Mouse (Mus musculus): ENCODE results near the gene Tmem189. TPM values are rescaled to one million over a fixed set of nuclear protein-coding genes. Genes with fewer than 3 reads are reported as not detected.
"Not testable (repeated sequence)": the region's sequence is repeated elsewhere in the genome, so short reads cannot be mapped to it uniquely, and the experiment has no call there.

Gene Tmem189
- polyA plus RNA-seq, 1 experiment from 2014 or later, result 45.2 TPM

DNA sequence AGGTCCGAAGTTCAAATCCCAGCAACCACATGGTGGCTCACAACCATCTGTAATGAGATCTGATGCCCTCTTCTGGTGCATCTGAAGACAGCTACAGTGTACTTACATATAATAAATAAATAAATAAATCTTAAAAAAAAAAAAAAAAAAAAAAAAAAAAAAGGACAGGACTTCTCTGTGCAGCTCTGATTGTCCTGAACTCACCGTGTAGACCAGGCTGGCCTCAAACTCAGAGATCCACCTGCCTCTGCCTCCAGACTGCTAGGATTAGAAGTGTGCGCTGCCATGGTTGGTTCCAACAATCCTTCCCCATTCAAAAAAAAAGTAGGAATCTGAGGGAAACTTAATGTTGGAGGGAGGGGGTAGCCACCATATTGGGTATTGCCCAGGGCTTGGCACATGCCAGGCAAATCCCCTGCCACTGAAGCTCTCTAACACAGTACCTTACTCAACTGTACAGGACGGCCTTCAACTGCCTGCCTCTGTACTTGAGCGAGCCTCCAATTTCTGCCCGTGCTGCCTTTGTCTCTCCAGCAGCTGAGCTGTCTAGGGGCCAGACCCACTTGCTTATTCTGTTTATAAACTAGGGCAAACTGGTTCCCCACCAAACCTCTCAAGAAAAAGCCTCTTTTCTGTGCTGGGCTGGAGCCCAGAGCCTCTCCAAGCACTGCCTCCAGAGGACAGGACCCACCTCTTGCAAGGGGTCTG is 65.1 kb downstream of the Tmem189 start:
- 97% methylated on average over 6 of the region's 6 CpGs for WGBS
- H3K36me3 ChIP-seq, result peaks cover 11% of the 10 kb centered on the region; the same call in 1 of the 2 replicates
- H3K27ac ChIP-seq, result no peak overlapping the region
- no peak overlapping the region for H3K9ac ChIP-seq
- no peaks in the 10 kb centered on the region for H3K27me3 ChIP-seq (replicated peaks)
- H3K9me3 ChIP-seq, result no peaks in the 10 kb centered on the region
- no peak overlapping the region for H3K4me2 ChIP-seq (replicated peaks)
- ATAC-seq (ENCODE audit: low FRiP score, low read depth), result no peak
- H3K4me1 ChIP-seq, result peaks cover 44% of the 10 kb centered on the region
- no peak overlapping the region for H3K4me3 ChIP-seq

DNA sequence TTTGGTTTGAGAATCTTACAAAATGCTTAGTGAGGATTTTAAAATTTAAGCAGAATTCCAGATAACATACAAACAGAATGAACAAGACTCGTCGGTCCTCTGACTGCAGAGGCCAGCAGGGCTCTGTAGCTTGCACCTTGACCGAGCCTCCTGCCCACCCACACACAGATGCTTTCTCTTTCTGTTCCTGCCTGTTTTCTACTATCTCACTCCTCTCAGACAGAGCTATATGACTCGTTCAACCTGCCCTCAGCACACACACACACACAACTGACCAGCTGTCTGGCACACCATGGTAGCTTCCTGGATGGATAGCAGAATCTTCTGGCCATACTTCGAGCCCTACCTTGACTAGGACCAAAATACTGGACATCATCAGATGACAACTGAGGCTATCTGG is 66.7 kb downstream of the Tmem189 start:
- 91% methylated on average over 5 of the region's 5 CpGs for WGBS
- no peak for ATAC-seq (ENCODE audit: low FRiP score, low read depth)
- Histone ChIP-seq H3K9me3 (no peaks in the 10 kb centered on the region), H3K9ac (no peak overlapping the region), H3K4me3 (no peak overlapping the region), H3K36me3 (peaks cover 13% of the 10 kb centered on the region; the same call in 1 of the 2 replicates), H3K4me1 (peaks cover 34% of the 10 kb centered on the region), H3K27ac (no peak overlapping the region), H3K4me2 (replicated peaks) (no peak overlapping the region), H3K27me3 (replicated peaks) (no peaks in the 10 kb centered on the region)

DNA sequence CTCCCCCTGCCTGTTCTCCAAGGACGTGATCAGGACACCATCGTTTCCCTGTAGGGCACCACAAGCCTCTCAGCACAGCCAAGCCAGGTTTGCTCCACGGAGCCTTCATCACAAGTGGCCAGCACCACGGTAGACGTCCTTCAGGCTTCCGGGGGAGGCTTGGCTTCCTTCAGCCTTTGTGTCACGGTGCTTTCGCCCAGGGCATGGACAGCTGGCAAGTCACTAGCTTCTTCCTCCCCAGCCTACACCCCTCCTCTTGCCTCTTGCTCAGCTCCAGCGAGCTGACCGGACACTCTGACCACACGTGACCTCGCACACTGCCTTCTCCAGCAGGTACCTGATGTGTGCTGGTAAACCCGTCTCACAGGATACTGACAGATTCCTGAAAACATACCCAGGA is 67.3 kb downstream of the Tmem189 start:
- 92% methylated on average over 13 of the region's 13 CpGs for WGBS
- no peak overlapping the region for H3K27ac ChIP-seq
- no peak for ATAC-seq (ENCODE audit: low FRiP score, low read depth)

DNA sequence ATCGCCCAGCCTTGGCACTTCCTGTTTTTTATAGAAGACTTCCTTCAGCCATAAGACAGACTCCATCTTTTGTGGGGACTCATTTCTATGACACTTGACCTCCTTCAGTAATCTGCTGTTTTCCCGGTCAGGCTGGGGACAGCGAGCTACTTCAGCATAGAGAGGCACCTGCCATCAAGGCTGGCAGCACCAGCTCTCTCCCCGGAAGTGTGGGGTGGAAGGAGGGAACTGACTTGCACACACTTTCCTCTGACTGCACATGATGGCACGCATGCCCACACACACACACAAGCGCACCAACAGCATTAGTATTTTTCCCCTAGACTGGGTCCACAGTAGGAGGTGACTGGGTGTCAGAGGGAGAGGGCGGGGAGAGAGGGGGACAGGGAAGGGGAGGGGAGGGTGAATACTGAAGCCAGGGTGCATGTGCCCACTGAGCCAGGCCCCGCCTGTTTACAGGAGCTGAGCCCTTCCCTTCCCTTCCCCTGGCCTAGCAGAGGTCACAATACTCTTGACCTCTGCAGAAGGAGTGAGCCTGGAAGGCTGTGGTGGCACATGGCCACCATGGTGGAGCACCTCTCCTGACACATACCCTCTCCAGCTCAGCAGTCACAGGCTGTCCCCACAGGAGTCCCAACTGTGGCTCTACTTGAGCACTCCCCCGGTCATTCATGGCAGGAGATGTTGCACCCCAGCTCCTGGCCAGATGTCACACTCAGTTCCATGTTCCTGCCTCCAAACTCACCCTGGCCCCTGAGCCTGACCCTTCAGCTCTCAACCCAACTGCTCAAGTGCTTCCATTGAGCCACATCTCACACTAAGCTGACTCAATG is 68.2 kb downstream of the Tmem189 start:
- no peak overlapping the region for H3K27ac ChIP-seq
- no peak for ATAC-seq (ENCODE audit: low FRiP score, low read depth)
- WGBS, result 95% methylated on average over 9 of the region's 9 CpGs

More for the DNA sequence above, 67.3 kb downstream of the Tmem189 start:
- Histone ChIP-seq H3K4me3 (no peak overlapping the region), H3K27me3 (replicated peaks) (no peaks in the 10 kb centered on the region), H3K9me3 (no peaks in the 10 kb centered on the region), H3K4me2 (replicated peaks) (no peak overlapping the region), H3K36me3 (peaks cover 13% of the 10 kb centered on the region), H3K9ac (no peak overlapping the region), H3K4me1 (peaks cover 28% of the 10 kb centered on the region)

DNA sequence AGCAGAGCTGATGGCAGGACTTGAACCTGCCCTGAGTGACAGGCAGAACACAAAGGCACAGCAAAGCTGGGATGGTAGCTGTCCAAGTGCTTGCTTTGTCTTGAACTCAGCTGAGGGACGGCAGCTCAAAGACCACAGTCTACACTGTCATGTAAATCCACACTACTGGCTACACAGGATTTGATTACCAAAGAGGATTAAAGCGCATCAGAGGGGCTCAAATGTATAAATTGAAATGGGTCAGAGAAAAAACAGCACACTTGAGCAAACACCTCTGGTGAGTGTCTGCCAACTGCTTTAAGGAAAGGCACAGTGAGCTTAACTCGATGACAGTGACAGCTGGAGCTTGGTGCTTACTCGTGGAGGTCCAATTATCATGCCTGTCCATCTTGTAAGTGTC is 72.2 kb downstream of the Tmem189 start:
- H3K27me3 ChIP-seq (replicated peaks), result no peaks in the 10 kb centered on the region
- ATAC-seq (ENCODE audit: low FRiP score, low read depth), result no peak
- H3K9me3 ChIP-seq, result peaks cover 3% of the 10 kb centered on the region; the same call in 1 of the 2 replicates
- H3K36me3 ChIP-seq, result peaks cover 53% of the 10 kb centered on the region
- no peak overlapping the region for H3K4me3 ChIP-seq
- H3K27ac ChIP-seq, result no peak overlapping the region
- no peak overlapping the region for H3K4me2 ChIP-seq (replicated peaks)
- H3K9ac ChIP-seq, result no peak overlapping the region
- WGBS, result 74% methylated on average over 4 of the region's 4 CpGs
- peaks cover 16% of the 10 kb centered on the region; the same call in 1 of the 2 replicates for H3K4me1 ChIP-seq

More for the DNA sequence above, 68.2 kb downstream of the Tmem189 start:
- peaks cover 24% of the 10 kb centered on the region for H3K4me1 ChIP-seq
- no peak overlapping the region for H3K9ac ChIP-seq
- H3K36me3 ChIP-seq, result peaks cover 16% of the 10 kb centered on the region
- H3K4me2 ChIP-seq (replicated peaks), result no peak overlapping the region
- H3K27me3 ChIP-seq (replicated peaks), result no peaks in the 10 kb centered on the region
- no peak overlapping the region for H3K4me3 ChIP-seq
- H3K9me3 ChIP-seq, result no peaks in the 10 kb centered on the region

DNA sequence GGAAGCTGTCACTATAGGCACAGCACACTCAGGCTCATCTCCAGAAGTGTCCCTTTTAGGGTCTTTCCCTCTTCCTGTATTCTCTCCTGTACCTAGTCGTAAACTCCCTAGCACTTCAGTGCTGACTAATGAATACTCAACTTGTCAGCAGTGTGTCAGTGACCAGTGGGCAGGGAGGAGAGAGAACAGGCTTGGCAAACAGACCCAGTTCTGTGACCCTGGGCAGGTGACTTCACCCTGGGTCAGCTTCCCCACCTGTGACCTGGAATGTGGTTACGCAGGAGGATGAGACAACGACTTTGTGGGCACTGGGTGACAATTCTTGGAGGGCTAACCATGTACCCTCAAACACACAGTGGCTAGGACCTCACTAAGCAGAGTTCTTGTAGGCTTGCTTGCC is 72.6 kb downstream of the Tmem189 start:
- Histone ChIP-seq H3K27me3 (replicated peaks) (no peaks in the 10 kb centered on the region), H3K4me1 (peaks cover 12% of the 10 kb centered on the region; the same call in 1 of the 2 replicates), H3K4me2 (replicated peaks) (no peak overlapping the region), H3K27ac (no peak overlapping the region), H3K9me3 (peaks cover 3% of the 10 kb centered on the region; the same call in 1 of the 2 replicates), H3K4me3 (no peak overlapping the region), H3K36me3 (peaks cover 56% of the 10 kb centered on the region), H3K9ac (no peak overlapping the region)
- ATAC-seq (ENCODE audit: low FRiP score, low read depth), result no peak
- 92% methylated on average over 3 of the region's 3 CpGs for WGBS

DNA sequence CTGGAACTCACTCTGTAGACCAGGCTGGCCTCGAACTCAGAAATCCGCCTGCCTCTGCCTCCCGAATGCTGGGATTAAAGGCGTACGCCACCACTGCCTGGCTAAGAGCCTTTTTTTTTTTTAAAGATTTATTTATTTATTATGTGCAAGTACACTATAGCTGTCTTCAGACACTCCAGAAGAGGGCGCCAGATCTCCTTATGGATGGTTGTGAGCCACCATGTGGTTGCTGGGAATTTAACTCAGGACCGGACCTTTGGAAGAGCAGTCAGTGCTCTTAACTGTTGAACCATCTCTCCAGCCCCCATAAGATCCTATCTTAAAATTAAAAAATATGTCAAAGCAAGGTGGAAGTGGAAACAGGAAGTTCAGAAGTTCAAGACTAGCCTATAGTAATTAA is 76.3 kb downstream of the Tmem189 start:
- WGBS, result 96% methylated on average over 7 of the region's 7 CpGs

DNA sequence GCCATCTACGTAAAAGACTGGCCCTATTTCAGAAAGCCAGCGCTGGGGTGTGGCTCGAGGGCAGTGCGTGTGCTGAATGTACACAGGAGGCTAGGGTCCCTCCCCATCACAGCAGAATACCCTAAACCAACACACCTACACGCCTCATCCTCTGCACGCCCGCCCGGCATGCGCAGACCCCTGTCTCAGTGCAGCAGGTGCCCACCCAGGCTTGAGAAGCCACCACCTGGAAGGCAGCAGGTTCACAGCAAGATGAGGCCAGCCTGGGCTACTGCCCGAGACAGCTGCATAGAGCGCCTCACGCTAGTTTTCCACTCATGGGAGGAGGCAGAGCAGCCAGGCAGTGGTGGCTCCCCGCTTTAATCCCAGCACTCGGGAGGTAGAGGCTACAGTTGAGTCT is 77.5 kb downstream of the Tmem189 start:
- no peak for ATAC-seq (ENCODE audit: low FRiP score, low read depth)
- H3K9me3 ChIP-seq, result peaks cover 3% of the 10 kb centered on the region; the same call in 1 of the 2 replicates
- no peak overlapping the region for H3K4me3 ChIP-seq
- H3K4me2 ChIP-seq (replicated peaks), result no peak overlapping the region
- no peak overlapping the region for H3K9ac ChIP-seq
- H3K27ac ChIP-seq, result no peak overlapping the region
- H3K4me1 ChIP-seq, result no peaks in the 10 kb centered on the region
- H3K27me3 ChIP-seq (replicated peaks), result no peaks in the 10 kb centered on the region
- H3K36me3 ChIP-seq, result peaks cover 74% of the 10 kb centered on the region
- 95% methylated on average over 14 of the region's 14 CpGs for WGBS

More for the DNA sequence above, 76.3 kb downstream of the Tmem189 start:
- H3K4me2 ChIP-seq (replicated peaks); H3K27ac ChIP-seq; H3K4me3 ChIP-seq; H3K27me3 ChIP-seq (replicated peaks); ATAC-seq (ENCODE audit: low FRiP score, low read depth); H3K4me1 ChIP-seq; H3K9ac ChIP-seq; H3K9me3 ChIP-seq: not testable (repeated sequence)
- H3K36me3 ChIP-seq, result peaks cover 80% of the 10 kb centered on the region

DNA sequence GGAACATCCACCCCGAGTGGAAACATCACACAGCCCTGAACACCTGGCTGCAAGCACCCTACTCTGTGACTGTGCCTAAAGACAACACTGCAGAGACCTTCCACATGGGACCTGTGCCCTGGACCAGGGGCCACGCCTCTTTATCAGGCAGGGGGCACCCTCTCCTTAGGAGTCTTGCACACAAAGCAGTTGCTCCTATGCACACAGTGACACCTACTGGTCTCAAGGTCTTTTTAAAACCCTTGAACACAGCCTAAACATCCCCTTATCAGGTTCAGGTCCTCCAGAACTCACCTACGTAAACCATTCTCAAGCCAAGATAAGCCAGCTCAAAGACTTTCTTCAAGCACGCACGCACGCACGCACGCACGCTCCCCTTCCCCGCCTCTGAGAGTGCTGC is 78.3 kb downstream of the Tmem189 start:
- H3K4me3 ChIP-seq, result no peak overlapping the region
- H3K27me3 ChIP-seq (replicated peaks), result no peaks in the 10 kb centered on the region
- H3K36me3 ChIP-seq, result peaks cover 72% of the 10 kb centered on the region
- H3K4me1 ChIP-seq, result no peaks in the 10 kb centered on the region
- no peak overlapping the region for H3K4me2 ChIP-seq (replicated peaks)
- H3K27ac ChIP-seq, result no peak overlapping the region
- peaks cover 3% of the 10 kb centered on the region; the same call in 1 of the 2 replicates for H3K9me3 ChIP-seq
- ATAC-seq (ENCODE audit: low FRiP score, low read depth), result no peak
- WGBS, result 97% methylated on average over 10 of the region's 10 CpGs
- H3K9ac ChIP-seq, result no peak overlapping the region

DNA sequence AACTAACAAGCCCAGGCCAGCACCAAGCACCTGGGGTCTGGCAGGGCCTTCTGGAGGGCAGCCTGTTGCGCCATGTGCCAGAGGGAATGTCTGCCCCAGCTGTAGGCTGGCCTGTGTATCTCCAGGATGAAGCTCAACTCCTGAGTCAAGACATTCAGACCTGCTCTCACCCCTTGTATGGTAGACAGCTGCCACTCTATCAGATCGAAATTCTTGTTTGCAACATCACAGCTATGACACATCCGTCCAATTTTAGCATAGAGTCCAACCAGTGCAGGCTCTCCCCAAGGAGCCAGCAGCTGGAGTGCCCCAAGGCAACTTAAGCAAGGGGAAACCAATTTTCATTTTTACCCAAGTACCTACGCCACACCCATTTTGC is 82.9 kb downstream of the Tmem189 start:
- no peak overlapping the region for H3K9ac ChIP-seq
- no peak overlapping the region for H3K27ac ChIP-seq
- WGBS, result 91% methylated on average over 4 of the region's 4 CpGs
- ATAC-seq (ENCODE audit: low FRiP score, low read depth), result no peak
- no peaks in the 10 kb centered on the region for H3K27me3 ChIP-seq (replicated peaks)
- H3K4me1 ChIP-seq, result peaks cover 7% of the 10 kb centered on the region; the same call in 1 of the 2 replicates
- peaks cover 33% of the 10 kb centered on the region for H3K36me3 ChIP-seq
- no peak overlapping the region for H3K4me3 ChIP-seq
- H3K4me2 ChIP-seq (replicated peaks), result no peak overlapping the region
- no peaks in the 10 kb centered on the region for H3K9me3 ChIP-seq

DNA sequence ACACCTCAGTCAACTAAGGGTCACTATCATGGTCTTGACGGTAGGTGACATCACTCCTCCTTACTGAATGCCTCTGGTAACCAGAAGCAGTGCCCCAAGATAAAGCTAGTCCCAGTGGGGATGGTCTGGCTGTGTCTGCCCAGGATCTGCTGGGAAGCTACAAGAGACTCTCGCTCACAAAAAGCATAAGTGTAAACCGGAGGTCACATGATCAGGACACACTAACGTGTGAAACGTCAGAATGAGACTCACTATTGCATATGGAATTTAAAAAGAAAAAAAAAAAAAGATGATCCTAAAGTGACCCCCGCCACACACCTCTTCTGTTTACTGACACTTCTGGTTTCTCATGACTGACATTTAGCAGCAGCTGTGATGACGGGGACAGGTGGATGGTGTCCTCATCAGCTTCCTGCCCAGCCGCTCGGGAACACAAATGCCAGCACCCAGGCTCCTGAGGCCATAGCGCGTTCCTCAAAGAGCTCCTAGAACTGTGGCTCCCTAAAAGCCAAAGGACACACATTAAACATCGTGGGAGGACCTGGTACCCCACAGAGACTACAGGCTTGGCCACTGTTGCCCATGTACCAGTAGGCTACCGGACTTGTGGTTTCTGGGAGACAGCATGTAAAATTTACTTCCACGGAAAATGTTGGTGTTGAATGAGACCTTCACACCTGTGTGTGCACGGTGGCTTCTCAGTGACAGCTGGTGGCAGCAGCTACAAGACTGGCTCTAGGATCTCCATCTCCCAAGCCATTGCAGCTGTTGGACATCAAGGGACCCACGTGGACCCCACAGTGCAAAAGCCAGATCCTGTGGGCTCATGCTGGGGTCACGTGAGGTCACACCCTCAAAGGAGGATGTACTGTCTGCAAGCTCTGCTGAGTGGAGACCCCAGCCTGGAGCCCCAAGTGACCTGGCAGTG is 83.5 kb downstream of the Tmem189 start:
- Histone ChIP-seq H3K9ac (no peak overlapping the region), H3K4me2 (replicated peaks) (no peak overlapping the region), H3K36me3 (peaks cover 26% of the 10 kb centered on the region), H3K27me3 (replicated peaks) (no peaks in the 10 kb centered on the region), H3K27ac (no peak overlapping the region), H3K4me3 (no peak overlapping the region), H3K9me3 (no peaks in the 10 kb centered on the region), H3K4me1 (peaks cover 7% of the 10 kb centered on the region; the same call in 1 of the 2 replicates)
- WGBS, result 78% methylated on average over 17 of the region's 17 CpGs
- ATAC-seq (ENCODE audit: low FRiP score, low read depth), result no peak
